Mouse (Mus musculus): ENCODE measurements at regions not wholly inside any gene's neighbourhood (a gene's known extent, or its start where the extent isn't known, plus 50 kb on each side); places are given as distances from the start of the nearest gene placed in this dataset.

DNA sequence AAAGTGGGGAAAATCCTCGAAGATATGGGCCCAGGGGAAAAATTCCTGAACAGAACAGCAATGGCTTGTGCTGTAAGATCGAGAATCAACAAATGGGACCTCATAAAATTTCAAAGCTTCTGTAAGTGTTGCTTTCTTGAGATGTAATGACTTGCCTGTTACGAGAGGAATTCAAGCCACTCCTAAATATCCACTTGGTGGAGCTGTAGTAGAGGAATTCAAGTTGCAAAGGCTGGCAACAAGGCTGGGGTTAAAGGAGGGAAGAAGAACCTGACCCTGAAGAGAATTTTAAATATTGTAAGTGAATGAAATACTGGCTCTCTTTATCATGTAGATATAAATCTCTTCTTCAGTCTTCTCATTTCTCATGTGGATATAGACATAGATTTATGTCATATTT is 306.8 kb upstream of the Tenm4 start:
- TF ChIP-seq CTCF (IDR thresholded peaks at IDR 0.05; ENCODE audit: insufficient read depth, low read depth, low read length) (no peak), POLR2A (IDR thresholded peaks at IDR 0.05; ENCODE audit: insufficient read depth, low read depth, low read length) (no peak)

All from olfactory bulb, adult 2 months (tissue).